Mouse (Mus musculus): ENCODE results near the gene Ccnk.

GRCm38 (mm10) chr12:108234832-108235602, 55.6 kb downstream of the Ccnk start:
- TF ChIP-seq CTCF (IDR thresholded peaks at IDR 0.05; ENCODE audit: extremely low read depth, insufficient read depth, low read length), result no peak
- TF ChIP-seq POLR2A (IDR thresholded peaks at IDR 0.05; ENCODE audit: extremely low read depth, insufficient read depth, low read length), result no peak

Measured in cortical plate, adult 2 months (tissue).